ENCODE assay signal across 9 mouse cellular contexts in the genomic region with DNA sequence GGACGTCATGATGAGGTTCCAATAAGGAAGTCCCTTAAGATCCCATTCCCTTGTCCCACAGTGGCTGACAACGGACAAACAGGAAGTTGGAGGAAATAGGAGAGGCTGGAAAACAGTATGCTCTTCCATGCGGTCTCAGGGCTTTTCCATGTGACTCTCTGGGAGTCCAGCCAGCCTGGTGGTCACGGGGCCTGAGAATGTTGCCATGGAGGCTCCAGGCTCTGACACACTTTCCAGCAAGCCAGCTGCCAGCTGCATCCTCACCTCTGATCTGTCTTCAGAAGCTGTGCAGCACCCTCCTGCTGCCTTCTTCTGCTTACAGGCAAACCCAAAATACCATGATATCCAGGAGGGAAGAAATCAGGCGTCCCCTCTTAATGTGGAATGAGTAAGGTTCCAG.
DNase-seq lines count a peak whose midpoint lies in the region; ATAC-seq lines count a peak whose summit lies in the region.
"Had no signal": no experiment of that assay in that cellular context is flagged by ENCODE, and none has a peak within 500 bp of the region (broad histone marks: within the 10 kb centered on the region; RNA-seq: fewer than 3 reads in every experiment).

No protein-coding gene starts in this region.

- no peak overlapping the region for H3K9ac ChIP-seq in forebrain, embryonic 15.5 days (replicated peaks)
- H3K9ac ChIP-seq in forebrain, embryonic 12.5 days = no peak overlapping the region
- H3K9ac ChIP-seq: liver, embryonic 13.5 days had no signal

- intact Hi-C loops in left cerebral cortex, postnatal 36 days (cut with DNase I) = no loop called here

- no peaks in the 10 kb centered on the region for H3K9me3 ChIP-seq in forebrain, embryonic 15.5 days
- H3K9me3 ChIP-seq in forebrain, embryonic 12.5 days = no peaks in the 10 kb centered on the region
- H3K9me3 ChIP-seq: liver, embryonic 13.5 days had no signal

- WGBS in forebrain, embryonic 15.5 days = 76% methylated on average over 5 of the region's 5 CpGs
- 75% methylated on average over 5 of the region's 5 CpGs for WGBS in forebrain, embryonic 12.5 days

- no peak overlapping the region for H3K4me2 ChIP-seq in forebrain, embryonic 15.5 days (replicated peaks)
- no peak overlapping the region for H3K4me2 ChIP-seq in forebrain, embryonic 12.5 days
- H3K4me2 ChIP-seq: liver, embryonic 13.5 days had no signal

- no peaks in the 10 kb centered on the region for H3K36me3 ChIP-seq in forebrain, embryonic 15.5 days
- no peaks in the 10 kb centered on the region for H3K36me3 ChIP-seq in forebrain, embryonic 12.5 days (replicated peaks)
- H3K36me3 ChIP-seq: liver, embryonic 13.5 days had no signal

- H3K27me3 ChIP-seq in forebrain, embryonic 15.5 days = no peaks in the 10 kb centered on the region
- no peaks in the 10 kb centered on the region for H3K27me3 ChIP-seq in forebrain, embryonic 12.5 days
- H3K27me3 ChIP-seq: liver, embryonic 13.5 days had no signal

- no peaks in the 10 kb centered on the region for H3K4me1 ChIP-seq in forebrain, embryonic 15.5 days
- no peaks in the 10 kb centered on the region for H3K4me1 ChIP-seq in forebrain, embryonic 12.5 days
- H3K4me1 ChIP-seq: liver, embryonic 13.5 days had no signal

- ATAC-seq in forebrain, embryonic 15.5 days (replicated peaks) = peak; percentile 63; the same call in 1 of the 2 replicates
- ATAC-seq in forebrain, embryonic 12.5 days (ENCODE audit: low FRiP score) = no peak
- ATAC-seq in frontal cortex, adult (ENCODE audit: low TSS enrichment) = peak; percentile 96

- DNase-seq in adipocyte (ENCODE audit: low spot score) = peak; percentile 89
- peak; percentile 57 to 69 for DNase-seq in kidney, adult 8-10 months
- DNase-seq in left cerebral cortex, postnatal 36 days (ENCODE audit: low spot score in 2 of 2) = peak; percentile 76
- peak; percentile 62 for DNase-seq in right cerebral cortex, postnatal 4 days
- no peak for DNase-seq in testis, postnatal 14 days (ENCODE audit: low spot score)
- DNase-seq: liver, embryonic 13.5 days had no signal

- H3K27ac ChIP-seq in forebrain, embryonic 15.5 days (replicated peaks) = no peak overlapping the region
- no peak overlapping the region for H3K27ac ChIP-seq in forebrain, embryonic 12.5 days
- H3K27ac ChIP-seq: liver, embryonic 13.5 days had no signal

- H3K4me3 ChIP-seq in forebrain, embryonic 15.5 days = no peak overlapping the region
- H3K4me3 ChIP-seq in forebrain, embryonic 12.5 days (replicated peaks) = no peak overlapping the region
- H3K4me3 ChIP-seq: liver, embryonic 13.5 days had no signal
